Comparison of ENCODE assay signal across 34 mouse cellular contexts in genomic region chrX:12443794-12444193, GRCm38 (mm10).
"Had no signal": no experiment of that assay in that cellular context is flagged by ENCODE, and none has a peak within 500 bp of the region (broad histone marks: within the 10 kb centered on the region; RNA-seq: fewer than 3 reads in every experiment).

No protein-coding gene starts in this region.

- H3K27me3 ChIP-seq: heart, embryonic 15.5 days; hindbrain, embryonic 15.5 days; intestine, embryonic 15.5 days had no signal

- H3K4me2 ChIP-seq: heart, embryonic 11.5 days; heart, embryonic 12.5 days; heart, embryonic 13.5 days; heart, embryonic 15.5 days; hindbrain, embryonic 12.5 days; hindbrain, embryonic 13.5 days; hindbrain, embryonic 14.5 days; hindbrain, embryonic 15.5 days; intestine, embryonic 15.5 days; kidney, embryonic 15.5 days had no signal

- H3K4me3 ChIP-seq: heart, embryonic 10.5 days; heart, embryonic 12.5 days; heart, embryonic 13.5 days; heart, embryonic 15.5 days; hindbrain, embryonic 10.5 days; hindbrain, embryonic 12.5 days; hindbrain, embryonic 13.5 days; hindbrain, embryonic 15.5 days; intestine, embryonic 15.5 days; kidney, embryonic 15.5 days; layer of hippocampus, adult 2 months had no signal

- H3K27ac ChIP-seq: heart, embryonic 10.5 days; heart, embryonic 13.5 days; heart, embryonic 15.5 days; hindbrain, embryonic 10.5 days; hindbrain, embryonic 12.5 days; hindbrain, embryonic 13.5 days; hindbrain, embryonic 14.5 days; hindbrain, embryonic 15.5 days; hindbrain, postnatal 0 days; intestine, embryonic 15.5 days; kidney, embryonic 15.5 days; kidney, postnatal 0 days; layer of hippocampus, adult 2 months had no signal

- H3K36me3 ChIP-seq: heart, embryonic 10.5 days; heart, embryonic 12.5 days; heart, embryonic 13.5 days; heart, embryonic 15.5 days; hindbrain, embryonic 10.5 days; hindbrain, embryonic 12.5 days; hindbrain, embryonic 13.5 days; hindbrain, embryonic 15.5 days; intestine, embryonic 15.5 days; kidney, embryonic 15.5 days had no signal

- ATAC-seq: hindbrain, embryonic 16.5 days; hindbrain, postnatal 0 days; inflammation-experienced regulatory T-cells, adult 6 months; intestine, embryonic 15.5 days; intestine, postnatal 0 days had no signal

- DNase-seq: heart, postnatal 10 days; heart, postnatal 14 days; heart, postnatal 36 days; heart, postnatal 4 days; kidney, adult 11 months; kidney, adult 18-20 months; kidney, adult 2 months; kidney, adult 8-10 months; kidney, adult 9 months; kidney, postnatal 10 days; kidney, postnatal 14 days; kidney, postnatal 25 days; kidney, postnatal 36 days; kidney, postnatal 4 days; layer of hippocampus, adult 9-11 months; layer of hippocampus, postnatal 36 days had no signal

- H3K9ac ChIP-seq: heart, embryonic 12.5 days; heart, embryonic 13.5 days; heart, embryonic 15.5 days; hindbrain, embryonic 12.5 days; hindbrain, embryonic 13.5 days; hindbrain, embryonic 14.5 days; hindbrain, embryonic 15.5 days; intestine, embryonic 15.5 days; kidney, embryonic 15.5 days had no signal

- H3K9me3 ChIP-seq: heart, embryonic 10.5 days; heart, embryonic 12.5 days; heart, embryonic 13.5 days; heart, embryonic 15.5 days; hindbrain, embryonic 10.5 days; hindbrain, embryonic 12.5 days; hindbrain, embryonic 13.5 days; hindbrain, embryonic 15.5 days; intestine, embryonic 15.5 days; kidney, embryonic 15.5 days had no signal

- H3K4me1 ChIP-seq: heart, embryonic 10.5 days; heart, embryonic 12.5 days; heart, embryonic 13.5 days; heart, embryonic 15.5 days; hindbrain, embryonic 10.5 days; hindbrain, embryonic 12.5 days; hindbrain, embryonic 13.5 days; hindbrain, embryonic 15.5 days; intestine, embryonic 15.5 days; kidney, embryonic 15.5 days had no signal
